Mouse (Mus musculus): Measurements from ENCODE around the gene Nup160.
A peak's percentile ranks its signal among the peaks of the same experiment; 100 is the strongest.

Gene Nup160

GRCm38 (mm10) chr2:90677007-90677406, at the start of gene Nup160:
Gene Nup160, plus strand, starts transcription at chr2:90677215.
- DNase-seq (ENCODE audit: low read depth, low spot score), result no peak

GRCm38 (mm10) chr2:90628261-90628660, 48.8 kb upstream of the Nup160 start:
- no peak for DNase-seq (ENCODE audit: low read depth, low spot score)

GRCm38 (mm10) chr2:90629552-90629951, 47.5 kb upstream of the Nup160 start:
- DNase-seq (ENCODE audit: low read depth, low spot score), result no peak

GRCm38 (mm10) chr2:90631938-90632733, 44.9 kb upstream of the Nup160 start:
- no peak for DNase-seq (ENCODE audit: low read depth, low spot score)

GRCm38 (mm10) chr2:90634671-90635070, 42.3 kb upstream of the Nup160 start:
- DNase-seq (ENCODE audit: low read depth, low spot score), result no peak

- peak; percentile 58 for DNase-seq (ENCODE audit: low read depth, low spot score)
Measured at GRCm38 (mm10) chr2:90635085-90635723, 41.8 kb upstream of the Nup160 start.

GRCm38 (mm10) chr2:90636853-90637252, 40.2 kb upstream of the Nup160 start:
- no peak for DNase-seq (ENCODE audit: low read depth, low spot score)

- no peak for DNase-seq (ENCODE audit: low read depth, low spot score)
Measured at GRCm38 (mm10) chr2:90638986-90639746, 37.8 kb upstream of the Nup160 start.

- DNase-seq (ENCODE audit: low read depth, low spot score), result no peak
Measured at GRCm38 (mm10) chr2:90639747-90640699, 37.0 kb upstream of the Nup160 start.

- no peak for DNase-seq (ENCODE audit: low read depth, low spot score)
Measured at GRCm38 (mm10) chr2:90641007-90641709, 35.9 kb upstream of the Nup160 start.

- DNase-seq (ENCODE audit: low read depth, low spot score), result no peak
Measured at GRCm38 (mm10) chr2:90641710-90642039, 35.3 kb upstream of the Nup160 start.

- no peak for DNase-seq (ENCODE audit: low read depth, low spot score)
Measured at GRCm38 (mm10) chr2:90647084-90647483, 29.9 kb upstream of the Nup160 start.

GRCm38 (mm10) chr2:90649405-90649804, 27.6 kb upstream of the Nup160 start:
- no peak for DNase-seq (ENCODE audit: low read depth, low spot score)

GRCm38 (mm10) chr2:90649965-90650364, 27.1 kb upstream of the Nup160 start:
- DNase-seq (ENCODE audit: low read depth, low spot score), result no peak

GRCm38 (mm10) chr2:90652101-90652500, 24.9 kb upstream of the Nup160 start:
- DNase-seq (ENCODE audit: low read depth, low spot score), result peak; percentile 39

GRCm38 (mm10) chr2:90652993-90653392, 24.0 kb upstream of the Nup160 start:
- peak; percentile 38 for DNase-seq (ENCODE audit: low read depth, low spot score)

GRCm38 (mm10) chr2:90655449-90655848, 21.6 kb upstream of the Nup160 start:
- DNase-seq (ENCODE audit: low read depth, low spot score), result no peak

- no peak for DNase-seq (ENCODE audit: low read depth, low spot score)
Measured at GRCm38 (mm10) chr2:90658613-90659012, 18.4 kb upstream of the Nup160 start.

- DNase-seq (ENCODE audit: low read depth, low spot score), result no peak
Measured at GRCm38 (mm10) chr2:90659016-90659415, 18.0 kb upstream of the Nup160 start.

- no peak for DNase-seq (ENCODE audit: low read depth, low spot score)
Measured at GRCm38 (mm10) chr2:90659639-90660038, 17.4 kb upstream of the Nup160 start.

GRCm38 (mm10) chr2:90660947-90661346, 16.1 kb upstream of the Nup160 start:
- DNase-seq (ENCODE audit: low read depth, low spot score), result no peak
